Mouse (Mus musculus) mesoderm, embryonic 11.5 days (tissue): ENCODE measurements at regions not wholly inside any gene's neighbourhood (a gene's known extent, or its start where the extent isn't known, plus 50 kb on each side); places are given as distances from the start of the nearest gene placed in this dataset.

Source experiments
- DNase-seq: peaks from one replicate; pipeline ENCODE4 v3.0.0-alpha.2; 2012; ENCODE audit warnings: low read depth, low spot score

DNA sequence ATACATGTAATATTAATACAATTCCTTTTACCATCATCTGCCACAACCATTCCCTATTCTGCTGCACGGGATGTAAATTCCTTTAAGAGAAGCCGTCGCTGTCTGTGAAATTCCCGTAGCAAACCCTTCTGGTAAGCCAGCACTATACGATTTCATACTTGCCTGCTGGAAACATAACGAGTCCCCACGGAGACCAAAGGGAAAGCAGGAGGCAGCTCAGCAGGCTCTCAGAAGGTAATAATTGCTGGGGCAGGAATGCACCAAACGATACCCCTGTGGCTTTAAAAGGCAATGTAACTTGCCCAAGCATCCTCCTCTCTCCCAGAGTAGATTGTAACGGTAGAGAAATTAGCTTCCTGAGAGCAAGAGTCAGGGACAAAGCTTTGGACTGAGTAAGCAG is 114.0 kb upstream of the Hes1 start:
- peak; percentile 61 for DNase-seq

DNA sequence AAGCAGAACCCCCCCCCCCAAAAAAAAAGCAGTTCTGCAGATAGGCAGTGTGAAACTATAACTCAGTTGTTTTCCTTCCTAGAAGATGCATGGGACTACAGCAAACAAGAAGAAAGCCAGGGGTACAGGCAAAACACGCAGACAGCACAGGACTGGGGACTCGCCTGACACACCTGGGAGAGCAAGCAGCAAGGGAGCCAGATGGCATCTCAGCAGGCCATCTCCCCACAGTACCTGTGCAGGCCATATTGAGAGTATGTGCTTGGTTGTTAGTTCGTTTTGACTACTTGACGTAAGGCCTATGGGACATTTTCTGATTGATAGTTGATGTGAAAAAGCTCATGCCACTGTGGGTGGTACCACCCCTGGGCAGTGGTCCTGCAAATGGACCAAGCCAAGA is 113.4 kb upstream of the Hes1 start:
- DNase-seq, result no peak

DNA sequence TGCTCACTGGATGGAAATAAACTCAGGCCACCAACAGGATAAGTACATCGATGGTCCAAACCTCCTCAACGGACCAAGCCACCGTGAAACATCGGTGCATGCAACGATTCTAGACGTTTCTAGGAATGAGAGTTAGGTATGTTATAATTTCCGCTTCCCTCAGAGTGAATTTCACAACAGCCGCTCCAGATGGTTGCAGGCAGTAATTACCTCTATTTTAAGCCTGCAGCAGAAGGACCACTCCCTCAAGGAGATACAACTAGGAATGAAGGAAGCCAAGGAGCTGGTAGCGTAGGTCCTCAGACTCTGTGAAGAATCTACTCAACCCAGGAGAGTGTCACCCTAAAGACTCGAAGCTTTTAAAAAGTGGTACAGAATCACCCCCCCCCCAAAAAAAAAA is 109.5 kb upstream of the Hes1 start:
- no peak for DNase-seq

DNA sequence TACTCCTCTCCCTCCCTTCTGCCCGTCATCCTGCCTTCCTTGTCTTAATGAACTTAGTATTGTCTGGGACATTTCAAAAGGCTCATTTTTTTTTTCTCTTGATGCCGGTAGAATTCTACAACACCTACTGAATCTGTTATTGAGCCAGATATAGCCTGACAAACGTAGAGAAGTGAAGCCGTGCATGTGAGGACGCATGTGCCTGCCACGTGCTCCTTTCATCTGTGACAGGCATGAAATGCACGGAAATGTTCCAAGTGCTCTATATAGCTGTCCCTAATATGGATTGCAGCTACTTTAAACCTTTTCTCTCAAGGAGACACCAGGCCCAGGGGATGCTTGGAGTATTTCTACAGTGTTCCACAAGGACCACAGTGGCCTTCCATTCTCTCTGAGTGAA is 107.3 kb upstream of the Hes1 start:
- DNase-seq, result no peak

DNA sequence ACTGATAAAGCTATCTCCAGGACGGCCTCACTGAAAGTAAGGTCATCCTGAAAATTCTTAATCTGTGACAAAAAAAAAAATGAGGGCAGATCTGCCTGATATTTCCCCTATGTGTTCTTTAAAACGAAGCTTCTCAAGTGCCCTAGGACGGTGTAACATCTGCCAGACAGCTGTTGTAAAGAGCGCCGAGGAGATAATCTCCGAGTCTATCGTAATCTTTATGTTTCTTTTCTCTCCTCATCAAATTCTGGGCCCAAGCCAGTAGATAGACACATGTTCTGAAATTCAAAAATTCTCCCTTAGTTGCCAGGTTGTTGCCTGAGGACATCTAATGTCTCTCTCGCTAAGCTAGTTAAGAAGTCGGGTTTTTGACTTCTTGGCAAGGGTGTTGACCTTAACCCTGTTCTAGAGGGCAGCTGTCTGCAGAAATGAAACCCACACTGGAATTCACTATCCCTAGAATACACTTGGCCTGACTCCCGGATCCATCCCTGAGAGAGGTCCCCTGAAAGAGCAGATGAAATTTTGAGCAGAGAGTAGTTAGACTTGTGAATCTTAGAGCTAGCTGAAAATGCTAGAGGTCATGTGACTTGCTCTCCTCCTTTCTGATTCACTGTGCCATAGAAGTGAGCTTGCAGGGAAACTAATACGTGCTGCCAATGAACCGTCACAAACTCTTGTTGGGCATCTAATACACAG is 104.1 kb upstream of the Hes1 start:
- no peak for DNase-seq

GRCm38 (mm10) chr16:29963284-29963683 is 100.9 kb upstream of the Hes1 start:
- DNase-seq, result no peak

DNA sequence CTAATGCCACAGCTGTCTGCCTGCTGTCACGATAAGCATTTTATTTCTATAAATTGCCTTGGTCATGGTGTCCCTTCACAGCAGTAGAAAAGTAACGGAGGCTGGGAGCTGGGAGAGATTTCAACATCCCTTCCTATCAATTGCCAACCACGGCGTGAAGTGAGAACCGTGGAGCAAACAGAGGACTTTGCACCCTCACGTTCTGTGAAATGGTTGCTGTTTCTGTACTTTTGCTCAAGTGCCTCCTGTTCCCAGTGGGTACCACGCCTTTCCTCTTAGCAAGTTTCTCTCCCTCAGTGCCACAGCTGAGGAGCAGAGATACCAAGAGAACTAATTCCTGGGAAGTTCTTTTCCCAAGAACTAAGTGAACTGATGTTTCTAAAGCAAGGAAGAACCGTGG is 99.6 kb upstream of the Hes1 start:
- DNase-seq, result no peak

- no peak for DNase-seq
Measured at GRCm38 (mm10) chr16:29968743-29969142, 95.4 kb upstream of the Hes1 start.

DNA sequence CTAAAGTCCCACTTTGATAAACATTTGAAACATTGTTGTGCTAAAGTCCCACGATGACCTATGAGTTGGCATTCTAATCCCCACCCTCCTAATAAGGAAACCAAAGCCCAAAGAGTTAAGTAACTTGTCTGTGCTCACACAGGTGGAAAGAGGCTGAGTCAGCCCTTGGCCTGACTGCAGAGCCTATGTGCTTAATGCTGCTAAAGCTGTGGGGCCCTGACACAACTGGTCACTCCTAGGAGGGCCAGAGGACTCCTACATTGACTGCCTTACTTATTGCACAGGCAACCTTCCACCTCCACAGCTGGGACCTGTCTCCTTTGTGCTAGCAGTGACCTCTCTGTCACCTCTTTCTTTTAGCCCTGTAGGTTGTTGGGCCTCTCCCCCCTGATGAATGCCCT is 91.4 kb upstream of the Hes1 start:
- DNase-seq, result peak; percentile 40

GRCm38 (mm10) chr16:29973250-29973649 is 90.9 kb upstream of the Hes1 start:
- no peak for DNase-seq

DNA sequence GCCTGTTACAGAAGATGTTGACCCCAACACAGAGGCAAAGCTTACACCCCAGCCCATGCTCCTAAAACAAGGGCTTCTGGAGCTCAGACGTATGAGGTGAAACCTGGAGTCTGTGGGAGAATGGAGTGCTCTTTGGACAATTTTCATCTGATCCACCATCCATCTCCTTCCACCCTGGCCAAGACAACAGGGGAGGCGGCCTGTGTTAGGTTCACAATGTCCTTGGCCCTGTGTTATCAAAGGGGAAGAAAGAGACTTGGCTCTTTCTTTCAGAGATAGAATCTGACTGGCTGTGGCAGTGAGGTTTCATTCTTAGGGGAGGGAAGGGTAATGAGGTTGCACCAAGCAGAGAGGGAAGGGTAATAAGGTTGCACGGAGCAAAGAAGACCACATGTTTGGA is 88.4 kb upstream of the Hes1 start:
- DNase-seq, result no peak

- no peak for DNase-seq
Measured at GRCm38 (mm10) chr16:29977011-29977410, 87.2 kb upstream of the Hes1 start.

DNA sequence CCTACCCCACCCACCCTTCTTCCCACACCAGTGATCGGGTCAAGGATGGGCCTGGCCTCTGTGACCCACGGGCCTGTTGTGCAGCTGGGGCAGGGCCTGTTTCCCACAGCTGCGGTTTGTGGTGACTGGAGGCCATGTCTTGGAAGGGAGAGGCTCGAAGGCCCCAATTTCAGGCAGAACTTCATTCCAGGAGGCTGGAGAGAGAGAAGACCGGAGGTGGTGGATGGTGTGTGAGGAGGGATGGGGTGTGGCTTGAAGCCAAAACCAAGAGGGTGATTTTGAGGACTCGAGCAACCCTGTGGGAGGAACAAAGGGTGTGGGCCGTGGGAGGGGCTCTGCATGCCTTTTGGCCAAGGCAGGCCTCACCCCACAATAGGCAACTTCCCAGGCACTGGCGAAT is 86.5 kb upstream of the Hes1 start:
- no peak for DNase-seq

GRCm38 (mm10) chr16:29979066-29979465 is 85.1 kb upstream of the Hes1 start:
- no peak for DNase-seq

- no peak for DNase-seq
Measured at GRCm38 (mm10) chr16:29981543-29981942, 82.6 kb upstream of the Hes1 start.

DNA sequence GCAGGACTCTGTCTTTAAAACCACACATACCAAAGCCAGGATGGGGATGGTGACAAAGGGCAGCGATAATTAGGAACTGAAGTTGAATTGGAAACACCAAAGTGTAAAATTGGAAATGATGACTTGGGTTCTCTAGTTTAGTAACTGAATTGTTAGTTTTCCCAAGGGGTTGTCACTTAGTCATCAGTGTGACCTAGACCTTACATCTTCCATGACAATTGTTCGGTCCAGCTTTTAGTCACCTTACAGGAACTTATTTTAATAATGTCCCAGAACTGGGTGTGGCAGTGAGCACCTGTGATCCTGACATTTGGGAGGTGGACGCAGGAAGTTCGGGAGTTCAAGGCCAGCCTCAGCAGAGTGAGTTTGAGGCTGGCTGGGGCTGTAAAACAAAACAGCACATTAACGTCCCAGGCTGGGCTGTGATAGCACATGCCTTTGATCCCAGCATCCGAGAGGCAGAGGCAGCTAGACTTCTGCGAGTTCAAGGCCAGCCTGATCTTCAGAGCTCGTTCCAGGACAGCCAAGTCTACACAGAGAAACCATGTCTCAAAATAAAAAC is 81.9 kb upstream of the Hes1 start:
- no peak for DNase-seq

GRCm38 (mm10) chr16:29983161-29983560 is 81.0 kb upstream of the Hes1 start:
- DNase-seq, result no peak

DNA sequence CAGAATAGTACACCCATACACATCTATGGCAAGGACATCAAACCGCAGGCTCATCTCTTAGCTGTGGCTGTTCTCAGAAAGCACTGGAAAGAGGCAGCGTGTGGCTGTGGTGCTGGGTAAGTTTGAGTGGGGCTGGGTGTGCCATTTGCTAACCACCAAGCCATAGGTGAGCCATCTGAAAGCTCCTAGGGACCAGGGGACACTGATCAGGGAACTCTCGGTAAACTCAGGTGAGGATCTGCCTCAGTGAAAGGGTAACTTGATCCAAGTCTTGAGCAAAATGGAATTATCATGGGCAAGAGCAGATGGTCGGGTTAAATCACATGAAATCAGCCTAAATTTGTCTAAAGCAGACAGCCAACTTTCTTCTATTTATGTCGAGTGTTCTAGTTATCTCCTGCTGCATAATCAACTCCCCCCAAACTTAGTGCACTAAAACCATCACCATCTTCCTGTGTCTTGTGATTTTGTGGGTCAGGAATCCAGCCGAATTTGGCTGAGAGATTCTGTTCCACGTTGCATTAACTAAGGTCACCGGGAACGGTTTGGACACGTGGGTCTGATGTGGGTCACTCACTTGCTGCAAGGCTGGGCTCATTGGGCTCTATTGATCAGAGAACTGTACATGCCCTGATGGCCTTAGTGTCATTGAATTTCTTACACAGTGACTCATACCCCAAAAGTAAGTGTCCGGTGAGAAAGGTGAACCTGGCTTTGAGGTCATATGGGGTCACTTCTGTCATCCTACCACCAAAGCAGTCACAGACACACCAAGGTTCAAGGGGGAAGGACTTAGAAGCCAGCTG is 78.9 kb upstream of the Hes1 start:
- no peak for DNase-seq

DNA sequence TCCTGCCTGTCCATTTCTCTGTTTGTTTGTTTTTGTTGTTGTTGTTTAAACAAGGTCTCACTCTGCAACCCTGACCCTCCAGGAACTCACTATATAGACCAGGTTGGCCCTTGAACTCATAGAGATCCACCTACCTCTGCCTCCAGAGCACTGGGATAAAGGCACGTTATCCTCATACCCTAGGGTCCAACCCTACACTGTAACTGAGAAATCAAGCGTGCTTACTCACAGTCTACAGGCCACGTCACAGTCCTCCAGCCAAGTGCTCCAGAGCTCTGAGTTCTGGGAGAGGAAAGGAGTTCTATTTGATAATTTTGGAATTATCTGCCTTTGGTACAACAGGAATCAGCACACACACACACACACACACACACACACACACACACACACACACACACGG is 76.6 kb upstream of the Hes1 start:
- DNase-seq, result no peak

- DNase-seq, result no peak
Measured at GRCm38 (mm10) chr16:29987999-29988398, 76.2 kb upstream of the Hes1 start.

GRCm38 (mm10) chr16:29989308-29989707 is 74.9 kb upstream of the Hes1 start:
- no peak for DNase-seq

DNA sequence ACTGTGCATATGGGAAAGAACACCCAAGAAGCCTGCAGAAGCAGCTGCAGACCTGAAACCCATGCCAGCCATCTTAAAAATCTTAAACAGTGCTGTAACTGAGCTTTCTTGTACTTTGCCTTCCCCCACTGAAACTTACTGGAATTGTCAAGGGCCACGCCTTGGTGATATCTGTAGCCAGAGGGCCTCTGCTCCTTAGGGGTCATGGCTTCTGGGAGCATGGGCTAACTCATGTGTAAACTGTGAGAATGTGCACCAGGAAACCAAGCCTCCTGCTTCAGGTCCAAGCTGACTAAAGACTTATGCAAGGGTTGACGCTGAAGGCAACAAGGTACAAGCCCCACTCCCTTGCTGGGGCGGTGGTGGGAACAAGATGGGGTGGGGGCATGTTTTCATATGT is 73.8 kb upstream of the Hes1 start:
- DNase-seq, result no peak
